Mouse (Mus musculus) cerebellum, adult 18-20 months (tissue): ENCODE measurements around the gene Gm6034.
"Not testable (repeated sequence)": the region's sequence is repeated elsewhere in the genome, so short reads cannot be mapped to it uniquely, and the experiment has no call there.

Experiments
- DNase-seq, 2 experiments: peaks; one replicate each; pipeline ENCODE4 v3.0.0; 2021

The Gm6034 gene

GRCm38 (mm10) chr17:36023710-36024654 lies 18.8 kb upstream of the Gm6034 start:
- DNase-seq = no peak

- no peak for DNase-seq
These were observed 17.6 kb upstream of the Gm6034 start for GRCm38 (mm10) chr17:36025197-36025596.

GRCm38 (mm10) chr17:36025901-36026300 lies 16.9 kb upstream of the Gm6034 start:
- no peak for DNase-seq

GRCm38 (mm10) chr17:36027663-36028062 lies 15.1 kb upstream of the Gm6034 start:
- DNase-seq = no peak

- DNase-seq = no peak
These were observed 13.7 kb upstream of the Gm6034 start for GRCm38 (mm10) chr17:36028879-36029619.

- DNase-seq = not testable (repeated sequence)
These were observed 12.6 kb upstream of the Gm6034 start for GRCm38 (mm10) chr17:36030046-36030702.

GRCm38 (mm10) chr17:36030703-36031582 lies 11.8 kb upstream of the Gm6034 start:
- not testable (repeated sequence) for DNase-seq

GRCm38 (mm10) chr17:36031583-36032331 lies 11.0 kb upstream of the Gm6034 start:
- DNase-seq = peak; percentile 41 to 53

- DNase-seq = peak in 1 of 2 experiments; percentile 25
These were observed 10.3 kb upstream of the Gm6034 start, which contains the start of gene H2-T23 for GRCm38 (mm10) chr17:36032351-36032875. Gene H2-T23 (minus strand): TSS chr17:36032855.

- not testable (repeated sequence) for DNase-seq
These were observed 8.2 kb upstream of the Gm6034 start for GRCm38 (mm10) chr17:36034524-36034923.

GRCm38 (mm10) chr17:36035010-36035638 lies 7.6 kb upstream of the Gm6034 start:
- peak; percentile 63 to 69 for DNase-seq

- not testable (repeated sequence) for DNase-seq
These were observed 6.6 kb upstream of the Gm6034 start for GRCm38 (mm10) chr17:36036126-36036525.

- not testable (repeated sequence) for DNase-seq
These were observed 2.2 kb upstream of the Gm6034 start for GRCm38 (mm10) chr17:36040604-36041003.

GRCm38 (mm10) chr17:36042055-36042454 lies 706 bp upstream of the Gm6034 start:
- peak; percentile 16 to 35 for DNase-seq

- no peak for DNase-seq
These were observed 525 bp downstream of the Gm6034 start for GRCm38 (mm10) chr17:36043286-36043685.

- not testable (repeated sequence) for DNase-seq
These were observed 15.2 kb downstream of the Gm6034 start for GRCm38 (mm10) chr17:36057927-36058326.

GRCm38 (mm10) chr17:36058362-36058761 lies 15.6 kb downstream of the Gm6034 start, which contains the start of gene Gm11127:
Gene Gm11127 (minus strand): TSS chr17:36058371.
- DNase-seq = not testable (repeated sequence)

GRCm38 (mm10) chr17:36060829-36061228 lies 18.1 kb downstream of the Gm6034 start:
- DNase-seq = peak; percentile 74 to 76

- not testable (repeated sequence) for DNase-seq
These were observed 39.1 kb downstream of the Gm6034 start for GRCm38 (mm10) chr17:36081901-36082300.
